Mouse (Mus musculus): Measurements from ENCODE around the gene Zfp112. TPM values are rescaled to one million over a fixed set of nuclear protein-coding genes. Genes with fewer than 3 reads are reported as not detected.
A peak's percentile ranks its signal among the peaks of the same experiment; 100 is the strongest.
"Not testable (repeated sequence)": the region's sequence is repeated elsewhere in the genome, so short reads cannot be mapped to it uniquely, and the experiment has no call there.

Zfp112 gene
- 1 to 10 TPM; 2.8 to 3.7 TPM for total RNA-seq (2021)
- long read RNA-seq, experiment 1, partial matches to known transcripts, result 0 of 1 reads
- long read RNA-seq, experiment 1, other reads (novel, unspliced or antisense), result 1 of 1 reads
- long read RNA-seq, experiment 2, partial matches to known transcripts, result 0 of 2 reads
- long read RNA-seq, experiment 2, other reads (novel, unspliced or antisense), result 2 of 2 reads

GRCm38 (mm10) chr7:24112156-24112856, at the start of gene Zfp112:
Gene Zfp112, plus strand, starts transcription at chr7:24112314.
- DNase-seq, result peak; percentile 89 to 90

GRCm38 (mm10) chr7:24074424-24074823, 37.7 kb upstream of the Zfp112 start:
- DNase-seq, result not testable (repeated sequence)

GRCm38 (mm10) chr7:24081634-24082431, 30.3 kb upstream of the Zfp112 start, which contains the start of gene Zfp180:
Gene Zfp180, plus strand, starts transcription at chr7:24081924.
- DNase-seq, result peak; percentile 97 to 99

- DNase-seq, result no peak
These were observed 29.5 kb upstream of the Zfp112 start for GRCm38 (mm10) chr7:24082457-24083235.

- DNase-seq, result no peak
These were observed 25.2 kb upstream of the Zfp112 start for GRCm38 (mm10) chr7:24086871-24087270.

- no peak for DNase-seq
These were observed 24.5 kb upstream of the Zfp112 start for GRCm38 (mm10) chr7:24087485-24088125.

- no peak for DNase-seq
These were observed 7.7 kb upstream of the Zfp112 start for GRCm38 (mm10) chr7:24104403-24104802.

GRCm38 (mm10) chr7:24105144-24105703, 6.9 kb upstream of the Zfp112 start:
- peak in 1 of 2 experiments; percentile 12 for DNase-seq

GRCm38 (mm10) chr7:24110839-24111238, 1.3 kb upstream of the Zfp112 start:
- no peak for DNase-seq

GRCm38 (mm10) chr7:24111772-24112155, 350 bp upstream of the Zfp112 start:
- DNase-seq, result no peak

- peak; percentile 52 to 59 for DNase-seq
These were observed 887 bp downstream of the Zfp112 start for GRCm38 (mm10) chr7:24113001-24113400.

GRCm38 (mm10) chr7:24116655-24117054, 4.5 kb downstream of the Zfp112 start:
- DNase-seq, result no peak

GRCm38 (mm10) chr7:24133425-24133995, 21.4 kb downstream of the Zfp112 start:
- no peak for DNase-seq

- peak; percentile 91 to 93 for DNase-seq
These were observed 22.1 kb downstream of the Zfp112 start, which contains the start of gene Zfp235 for GRCm38 (mm10) chr7:24133996-24134828. Gene Zfp235, plus strand, starts transcription at chr7:24134169.

- DNase-seq, result no peak
These were observed 30.5 kb downstream of the Zfp112 start for GRCm38 (mm10) chr7:24142566-24142965.

- DNase-seq, result no peak
These were observed 41.2 kb downstream of the Zfp112 start for GRCm38 (mm10) chr7:24153272-24153671.

GRCm38 (mm10) chr7:24172191-24172590, 60.1 kb downstream of the Zfp112 start:
- DNase-seq, result no peak

GRCm38 (mm10) chr7:24174618-24175336, 62.7 kb downstream of the Zfp112 start, which contains the start of gene Zfp114:
Gene Zfp114, plus strand, starts transcription at chr7:24175060.
- peak; percentile 32 to 38 for DNase-seq

- DNase-seq, result no peak
These were observed 63.2 kb downstream of the Zfp112 start for GRCm38 (mm10) chr7:24175337-24175711.

Measured in heart, adult 18-20 months (tissue).